Mouse (Mus musculus) testis, postnatal 14 days (tissue): ENCODE results near the gene Galnt18.

Experiments used
- DNase-seq: peaks from one replicate; pipeline ENCODE4 v3.0.0; 2021; ENCODE audit warnings: low spot score

Gene Galnt18

DNA sequence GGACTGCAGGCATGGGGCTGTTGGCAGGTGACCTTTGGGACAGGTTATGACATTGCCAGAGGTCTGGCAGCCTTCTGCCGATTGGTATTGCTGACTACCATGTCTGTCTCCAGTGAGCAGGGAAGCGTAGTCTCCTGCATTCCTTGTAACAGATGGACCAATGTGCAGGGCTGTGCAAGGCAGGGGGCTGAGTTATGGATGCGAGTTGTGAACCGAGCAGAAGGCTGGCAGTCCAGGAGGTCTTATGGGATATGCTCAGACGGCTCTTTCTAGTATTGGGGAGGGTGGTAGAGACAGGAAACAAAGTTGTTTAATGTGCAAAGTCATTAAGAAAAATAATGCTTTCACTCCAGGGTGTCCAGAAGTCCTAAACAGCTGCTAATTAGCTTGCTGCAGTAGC is 312.1 kb downstream of the Galnt18 start:
- DNase-seq = no peak

GRCm38 (mm10) chr7:111466720-111467119 is 313.1 kb downstream of the Galnt18 start:
- no peak for DNase-seq

DNA sequence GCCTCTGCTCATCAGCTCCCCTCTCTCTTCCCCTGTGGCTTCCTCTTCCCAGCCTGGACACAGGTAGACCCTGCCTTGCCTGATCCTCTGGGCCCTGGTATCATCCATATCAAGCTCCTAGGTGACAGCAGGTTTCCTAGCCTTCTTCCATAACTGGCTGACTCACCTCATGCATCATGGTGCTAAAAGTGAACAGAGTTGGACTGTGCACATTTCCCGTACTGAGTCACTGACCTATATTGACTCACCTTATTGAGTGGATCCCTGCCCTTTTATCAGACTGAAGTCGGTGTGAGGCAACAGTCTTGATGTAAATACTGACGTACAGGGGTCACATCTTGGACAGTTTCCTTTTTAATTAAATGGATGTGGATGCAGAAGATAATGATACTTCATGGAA is 313.7 kb downstream of the Galnt18 start:
- no peak for DNase-seq

DNA sequence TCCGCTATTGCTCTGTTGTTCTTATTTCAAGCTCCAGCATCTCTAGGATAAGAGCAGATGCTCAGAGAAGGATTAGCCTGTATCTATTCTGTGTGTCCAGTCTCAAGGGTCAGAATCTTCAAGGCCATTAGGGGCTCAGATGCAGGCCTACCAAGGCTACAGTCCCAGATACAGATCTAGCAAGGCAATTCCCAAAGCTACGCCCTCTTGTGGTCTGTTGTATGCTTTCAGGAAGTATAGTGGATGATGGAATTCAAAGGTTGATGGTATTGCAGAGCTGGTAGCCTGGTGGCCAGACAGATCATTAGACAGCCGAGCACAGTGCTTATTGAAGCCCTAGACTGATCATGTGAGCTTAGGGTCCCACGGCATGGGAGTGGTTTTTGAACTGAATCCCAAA is 320.1 kb downstream of the Galnt18 start:
- DNase-seq = no peak

DNA sequence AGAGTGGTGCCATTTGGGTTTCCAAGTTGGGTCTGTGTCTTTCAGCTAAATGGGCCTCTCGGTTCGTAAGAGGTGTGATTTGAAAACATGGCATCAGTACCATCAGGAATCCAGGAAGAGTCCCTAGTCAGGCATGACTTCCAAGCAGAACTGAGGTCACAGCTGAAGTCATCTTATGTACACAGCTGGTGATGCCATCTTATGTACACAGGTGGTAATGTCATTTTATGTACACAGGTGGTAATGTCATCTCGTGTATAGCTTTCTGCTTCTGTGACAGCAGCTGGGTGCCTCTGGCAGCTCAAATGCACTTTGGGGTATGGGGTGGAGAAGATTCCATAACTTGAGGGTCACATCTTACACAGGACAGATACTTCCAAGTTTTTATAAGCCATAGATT is 323.8 kb downstream of the Galnt18 start:
- no peak for DNase-seq

DNA sequence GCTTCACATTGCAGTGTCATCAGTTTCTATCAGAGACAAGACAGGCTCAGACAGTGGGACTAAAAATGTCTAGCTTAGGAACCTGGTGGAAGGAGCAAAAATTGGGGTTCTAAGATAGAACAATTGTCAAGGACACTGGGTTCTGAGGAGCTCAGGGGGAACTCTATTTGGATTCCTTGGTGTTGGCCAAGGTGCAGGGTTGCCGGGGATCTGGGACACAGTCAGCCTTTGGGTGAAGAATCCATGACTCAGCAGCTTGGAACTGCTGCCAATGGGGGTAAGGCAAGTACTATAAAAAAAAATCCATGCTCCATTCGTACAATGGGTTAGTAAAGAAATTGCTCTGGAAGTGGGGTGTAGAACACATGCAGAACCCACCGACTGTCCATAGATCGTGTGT is 324.2 kb downstream of the Galnt18 start:
- no peak for DNase-seq

- no peak for DNase-seq
These were observed 327.8 kb downstream of the Galnt18 start for GRCm38 (mm10) chr7:111452000-111452399.

DNA sequence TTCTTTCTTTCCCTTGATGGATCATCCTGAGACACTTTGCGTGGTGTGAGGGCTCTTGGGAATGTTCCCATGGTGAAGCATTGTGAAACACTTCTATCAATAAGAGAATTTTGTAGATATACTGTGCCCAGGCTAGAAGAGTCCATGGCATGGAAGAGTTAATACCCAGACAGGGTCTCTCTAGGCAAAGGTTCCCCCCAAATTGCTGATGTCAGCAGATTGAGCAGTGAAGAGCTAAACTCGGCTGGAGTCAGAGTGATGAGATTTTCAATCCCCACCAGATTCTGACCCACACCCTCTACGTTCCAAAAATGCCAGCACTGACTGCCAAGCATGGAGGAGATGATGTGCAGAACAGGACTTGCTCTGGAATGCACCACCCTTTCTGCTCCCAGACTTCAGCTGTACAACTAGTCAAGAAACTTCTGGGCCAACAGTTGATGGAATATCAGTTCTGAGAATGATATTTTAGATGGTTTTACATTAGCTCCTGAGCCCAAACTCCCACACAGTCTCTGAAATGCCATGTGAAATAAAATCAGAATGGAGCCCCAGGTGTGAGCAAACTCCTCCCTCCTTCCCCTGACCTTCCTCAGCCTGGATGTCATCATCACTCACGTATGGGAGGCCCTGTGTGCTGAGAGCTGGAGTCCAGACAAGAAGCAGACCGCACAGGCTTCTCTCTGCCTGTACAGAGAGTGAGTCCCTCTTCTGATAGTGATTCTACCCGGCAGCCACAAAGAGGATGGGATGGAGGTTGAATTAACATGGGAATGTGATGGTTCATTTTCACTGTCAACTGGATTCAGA is 329.3 kb downstream of the Galnt18 start:
- DNase-seq = no peak

DNA sequence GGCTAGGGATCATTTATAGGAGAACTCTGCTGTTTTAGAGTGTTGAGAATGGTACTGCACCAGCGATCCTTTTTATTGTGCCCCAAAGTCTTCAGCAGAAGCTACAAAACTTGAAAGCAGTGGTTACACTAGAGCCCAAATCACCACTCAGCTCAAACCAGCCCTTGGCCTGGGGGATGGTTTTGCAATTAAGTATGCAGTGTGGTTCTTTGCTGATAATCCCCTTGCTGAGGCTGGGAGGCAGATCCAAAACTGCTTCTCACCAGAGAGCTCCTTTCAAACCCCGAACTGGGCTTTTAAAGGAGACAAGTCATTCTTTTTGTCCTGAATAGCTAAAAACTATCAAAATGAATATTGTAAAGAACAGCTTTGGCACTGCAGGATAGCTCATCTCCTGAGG is 346.6 kb downstream of the Galnt18 start:
- DNase-seq = no peak

- DNase-seq = no peak
These were observed 352.4 kb downstream of the Galnt18 start for GRCm38 (mm10) chr7:111427392-111427791.
